Mouse (Mus musculus) heart, adult 2 months (tissue): ENCODE data around the gene Copz2. TPM values are rescaled to one million over a fixed set of nuclear protein-coding genes. Genes with fewer than 3 reads are reported as not detected.
"Not testable (repeated sequence)": the region's sequence is repeated elsewhere in the genome, so short reads cannot be mapped to it uniquely, and the experiment has no call there.

Experiments used
- DNase-seq, 2 experiments: peaks; one replicate each; pipeline ENCODE4 v3.0.0; 2021
- H3K27ac ChIP-seq: fragments of 200-600 bp; 2 replicates; pipeline ENCODE4 v1.8.1; 2022
- H3K27me3 ChIP-seq: fragments of 200-500 bp; 2 replicates; pipeline ENCODE4 v1.6.1; 2012; ENCODE audit warnings: mild to moderate bottlenecking, low read length, inconsistent platforms, mixed read lengths; ENCODE audit not compliant: control insufficient read depth, insufficient read depth
- H3K36me3 ChIP-seq: fragments of 200-500 bp; 2 replicates; pipeline ENCODE4 v1.6.1; 2012; ENCODE audit warnings: low read length, inconsistent platforms; ENCODE audit not compliant: control insufficient read depth, insufficient read depth
- H3K4me1 ChIP-seq: fragments of 200-500 bp; 2 replicates; pipeline ENCODE4 v1.6.1; 2011; ENCODE audit warnings: low read length; ENCODE audit not compliant: control insufficient read depth, insufficient read depth
- H3K4me3 ChIP-seq: fragments of 200-600 bp; 2 replicates; pipeline ENCODE4 v1.8.1; 2022
- H3K79me2 ChIP-seq: fragments of 200-500 bp; replicated peaks from 2 replicates; pipeline ENCODE4 v1.6.1; 2012; ENCODE audit warnings: mild to moderate bottlenecking, inconsistent platforms, low read length, moderate library complexity, mixed read lengths; ENCODE audit not compliant: control insufficient read depth, insufficient read depth
- H3K9ac ChIP-seq: fragments of 200-500 bp; 2 replicates; pipeline ENCODE4 v1.6.1; 2012; ENCODE audit warnings: low read depth, mild to moderate bottlenecking, control low read depth, inconsistent platforms, low read length, mixed read lengths
- CTCF ChIP-seq: fragments of 200-600 bp; IDR thresholded peaks from 2 replicates; pipeline ENCODE4 v1.8.1; 2022; ENCODE audit warnings: antibody characterized with exemption, mild to moderate bottlenecking, moderate library complexity
- EP300 ChIP-seq: fragments of 200-500 bp; IDR thresholded peaks from 2 replicates; pipeline ENCODE4 v1.6.1; 2011; ENCODE audit warnings: low read depth, low read length, control low read depth; ENCODE audit not compliant: insufficient read depth
- POLR2A ChIP-seq: fragments of 200-500 bp; IDR thresholded peaks from 2 replicates; pipeline ENCODE4 v1.6.1; 2011; ENCODE audit warnings: mild to moderate bottlenecking, low read depth, low read length, control low read depth; ENCODE audit not compliant: insufficient read depth
- WGBS: fragments of 180-500 bp; shearing (Covaris S2); methylation state at CpG from one replicate; pipeline ENCODE4 v1.1.7; 2018; 5-methylcytosine and 5-hydroxymethylcytosine counted together
- intact Hi-C: fragments of 180-260 bp; cut with DNase I; formaldehyde crosslinking; loops from one replicate; pipeline ENCODE4 v1.15.1; 2025
- polyA plus RNA-seq: library from polyadenylated mRNA; depleted of rRNA; stranded (reverse); fragments of >200 nt; gene quantifications from 2 replicates; pipeline ENCODE4 v1.2.3, GENCODE M21; 2012
- total RNA-seq, 2 experiments: library from RNA; stranded (reverse); gene quantifications; 2 replicates each; pipeline ENCODE4 v1.2.3; 2021

The Copz2 gene
- total and polyA plus RNA-seq, 3 experiments: 35.0 to 55.0 (median 36.9) TPM

DNA sequence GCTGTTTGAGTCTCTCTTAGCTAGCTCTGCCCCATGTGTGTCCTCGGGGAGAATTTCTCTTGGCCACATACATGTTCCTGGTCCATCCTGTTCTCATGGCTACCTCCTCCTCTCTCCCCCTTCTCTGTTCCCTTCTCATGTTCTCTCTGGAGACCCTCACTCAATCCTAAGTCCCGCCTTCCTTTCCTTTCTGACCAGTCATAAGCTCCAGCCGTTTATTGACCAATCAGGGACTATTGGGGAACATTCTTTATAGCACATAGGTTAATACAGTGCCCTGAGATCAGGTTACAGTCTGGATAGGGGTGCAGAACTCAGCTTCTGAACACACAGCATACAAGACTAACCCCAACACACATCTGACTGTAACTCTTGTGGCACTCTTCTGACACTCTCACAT is 2.4 kb upstream of the Copz2 start:
- DNase-seq: no peak
- Histone ChIP-seq H3K27me3 (no peaks in the 10 kb centered on the region), H3K4me1 (peaks cover 2% of the 10 kb centered on the region; the same call in 1 of the 2 replicates), H3K27ac (no peak overlapping the region), H3K9ac (no peak overlapping the region), H3K36me3 (no peaks in the 10 kb centered on the region), H3K79me2 (no peaks in the 10 kb centered on the region), H3K4me3 (no peak overlapping the region)
- TF ChIP-seq POLR2A (no peak), EP300 (no peak), CTCF (no peak)
- intact Hi-C loops: no loop called here
- 59% methylated on average over 3 of the region's 3 CpGs for WGBS

DNA sequence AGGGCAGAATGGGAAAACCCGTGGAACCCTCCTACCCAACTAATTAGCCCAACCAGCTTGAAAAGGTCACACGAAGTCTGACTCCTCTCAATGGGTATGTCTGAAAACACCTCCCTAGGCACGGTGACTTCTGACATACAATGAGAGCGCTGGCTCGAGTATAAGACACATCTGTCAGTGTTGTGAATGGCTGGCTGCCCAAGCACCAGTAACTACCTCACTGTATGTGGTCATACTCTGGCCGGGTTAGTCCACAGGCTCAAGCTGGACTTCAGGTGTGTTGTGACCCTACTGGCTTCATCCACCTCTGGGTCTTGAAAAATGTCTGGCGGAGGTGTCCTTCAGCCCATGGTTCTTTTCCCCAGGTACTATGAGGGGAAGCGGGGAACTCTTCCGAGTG is 976 bp upstream of the Copz2 start:
- no peak overlapping the region for H3K27ac ChIP-seq
- DNase-seq: no peak
- H3K4me1 ChIP-seq: peaks cover 2% of the 10 kb centered on the region; the same call in 1 of the 2 replicates
- intact Hi-C loops: no loop called here
- H3K27me3 ChIP-seq: no peaks in the 10 kb centered on the region
- H3K79me2 ChIP-seq: no peaks in the 10 kb centered on the region
- H3K36me3 ChIP-seq: no peaks in the 10 kb centered on the region
- H3K9ac ChIP-seq: no peak overlapping the region
- no peak for TF ChIP-seq CTCF
- no peak for TF ChIP-seq EP300
- no peak for TF ChIP-seq POLR2A
- WGBS: 75% methylated on average over 9 of the region's 9 CpGs
- H3K4me3 ChIP-seq: no peak overlapping the region

DNA sequence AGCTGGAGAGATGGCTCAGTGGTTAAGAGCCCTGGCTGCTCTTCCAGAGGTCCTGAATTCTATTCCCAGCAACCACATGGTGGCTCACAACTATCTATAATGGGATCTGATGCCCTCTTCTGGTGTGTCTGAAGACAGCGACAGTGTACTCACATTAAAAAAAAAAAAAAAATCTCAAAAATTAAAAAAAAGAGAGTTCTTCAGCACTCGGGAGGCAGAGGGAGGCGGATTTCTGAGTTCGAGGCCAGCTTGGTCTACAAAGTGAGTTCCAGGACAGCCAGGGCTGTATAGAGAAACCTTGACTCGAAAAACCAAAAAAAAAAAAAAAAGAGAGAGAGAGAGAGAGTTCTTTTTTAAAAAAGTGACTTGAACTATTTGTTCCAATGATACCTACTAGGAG is 525 bp upstream of the Copz2 start:
- H3K9ac ChIP-seq: peak overlapping the region; percentile 97
- H3K4me1 ChIP-seq, H3K79me2 ChIP-seq, intact Hi-C loops, DNase-seq, H3K27me3 ChIP-seq, H3K36me3 ChIP-seq: not testable (repeated sequence)
- peak; percentile 17; the same call in 1 of the 2 replicates for TF ChIP-seq CTCF
- peak overlapping the region; percentile 89 for H3K4me3 ChIP-seq
- H3K27ac ChIP-seq: peak overlapping the region; percentile 79
- 56% methylated on average over 5 of the region's 5 CpGs for WGBS

DNA sequence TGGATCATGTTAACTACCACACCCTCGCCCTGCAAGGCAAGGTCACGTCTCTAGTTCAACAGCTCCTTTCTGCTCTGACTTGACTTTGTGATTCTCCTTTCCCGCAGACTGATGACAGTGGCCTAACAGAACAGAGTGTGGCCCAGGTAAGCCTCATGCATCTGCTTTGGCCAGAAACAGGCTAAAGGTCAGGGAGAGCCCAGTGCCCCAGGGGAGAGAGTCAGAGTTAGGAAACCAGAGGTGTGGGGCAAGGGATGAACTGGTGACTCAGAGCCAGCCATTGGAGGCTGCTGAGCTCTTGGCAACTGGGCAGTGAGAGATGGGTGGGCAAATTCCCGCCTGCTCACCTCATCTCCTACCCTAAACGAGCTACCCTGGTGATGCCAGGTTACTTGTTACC is 7.8 kb downstream of the Copz2 start:
- no peak overlapping the region for H3K9ac ChIP-seq
- H3K4me3 ChIP-seq: no peak overlapping the region
- no peak overlapping the region for H3K27ac ChIP-seq
- 93% methylated on average over 5 of the region's 5 CpGs for WGBS
- no peaks in the 10 kb centered on the region for H3K79me2 ChIP-seq
- TF ChIP-seq POLR2A (no peak), EP300 (no peak), CTCF (no peak)
- intact Hi-C loops: no loop called here
- H3K36me3 ChIP-seq: no peaks in the 10 kb centered on the region
- DNase-seq: no peak
- no peaks in the 10 kb centered on the region for H3K27me3 ChIP-seq
- H3K4me1 ChIP-seq: peaks cover 9% of the 10 kb centered on the region

DNA sequence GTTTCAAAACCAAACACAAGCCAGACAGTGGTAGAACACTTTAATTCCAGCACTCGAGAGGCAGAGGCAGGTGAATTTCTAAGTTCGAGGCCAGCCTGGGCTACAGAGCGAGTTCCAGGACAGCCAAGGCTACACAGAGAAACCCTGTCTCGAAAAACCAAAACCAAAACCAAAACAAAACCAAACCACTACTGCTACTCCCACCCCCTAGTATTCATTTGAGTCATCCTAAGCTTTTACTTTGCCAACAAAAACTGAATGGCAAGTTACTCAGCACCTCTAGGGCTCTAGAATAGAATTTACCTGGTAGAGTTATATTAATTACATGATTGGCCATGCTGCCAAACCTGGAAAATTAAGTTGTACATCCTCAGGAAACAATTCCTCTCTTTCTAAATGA is 10.0 kb downstream of the Copz2 start:
- Histone ChIP-seq H3K27ac (no peak overlapping the region; the same call in 1 of the 2 replicates), H3K4me3 (no peak overlapping the region), H3K9ac (no peak overlapping the region), H3K27me3 (no peaks in the 10 kb centered on the region), H3K79me2 (no peaks in the 10 kb centered on the region), H3K4me1 (peaks cover 9% of the 10 kb centered on the region), H3K36me3 (no peaks in the 10 kb centered on the region)
- intact Hi-C loops: loop anchor here (1.0 to 5.0 kb wide), 8 partner anchors 29 to 582 kb away; partner anchors contain the start of genes Cbx1 and Snx11
- TF ChIP-seq EP300: no peak
- no peak for TF ChIP-seq CTCF
- no peak for TF ChIP-seq POLR2A
- 77% methylated on average over 4 of the region's 4 CpGs for WGBS
- DNase-seq: no peak

DNA sequence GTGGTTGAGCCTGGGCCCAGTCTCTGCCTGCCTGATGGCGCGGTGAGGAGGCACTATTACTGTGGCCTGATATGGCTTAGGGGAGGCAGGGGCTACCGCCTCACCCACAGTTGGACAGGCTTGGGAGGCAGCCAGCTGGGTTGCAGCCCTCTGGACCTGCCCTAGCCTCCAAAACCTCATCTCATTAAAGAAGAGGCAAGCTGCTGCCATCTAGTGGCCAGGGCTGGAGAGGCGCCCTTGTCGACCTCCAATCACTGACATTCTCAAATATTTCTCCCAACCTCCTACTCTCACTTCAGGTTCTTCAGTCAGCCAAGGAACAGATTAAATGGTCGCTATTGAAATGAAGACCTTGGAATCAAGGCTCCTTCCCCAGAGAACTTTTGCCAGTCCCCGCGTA is 10.9 kb downstream of the Copz2 start:
- intact Hi-C loops: loop anchor here (1.0 to 5.0 kb wide), 8 partner anchors 30 to 583 kb away; partner anchors contain the start of genes Cbx1 and Snx11
- Histone ChIP-seq H3K27ac (peak overlapping the region; percentile 89), H3K4me1 (peaks cover 9% of the 10 kb centered on the region), H3K4me3 (no peak overlapping the region), H3K79me2 (no peaks in the 10 kb centered on the region), H3K9ac (no peak overlapping the region; the same call in 1 of the 2 replicates), H3K27me3 (no peaks in the 10 kb centered on the region), H3K36me3 (no peaks in the 10 kb centered on the region)
- peak; percentile 88 for DNase-seq
- 11% methylated on average over 8 of the region's 8 CpGs for WGBS
- TF ChIP-seq CTCF: no peak; the same call in 1 of the 2 replicates
- peak; percentile 86; the same call in 1 of the 2 replicates for TF ChIP-seq EP300
- 0 out of 2 replicates have a peak, but pooled peaks have one; percentile 16 for TF ChIP-seq POLR2A
